ENCODE assay signal across 28 mouse cellular contexts in genomic region chr5:145102706-145103105, GRCm38 (mm10). TPM values are rescaled to one million over a fixed set of nuclear protein-coding genes. Genes with fewer than 3 reads are reported as not detected.
DNase-seq lines count a peak whose midpoint lies in the region; ATAC-seq and TF ChIP-seq lines count a peak whose summit lies in the region.
"Had no signal": no experiment of that assay in that cellular context is flagged by ENCODE, and none has a peak within 500 bp of the region (broad histone marks: within the 10 kb centered on the region; RNA-seq: fewer than 3 reads in every experiment).

No protein-coding gene starts in this region.

- H3K4me3 ChIP-seq in liver, embryonic 14.5 days (ENCODE audit: insufficient read depth in 1 of 2, low read depth in 2 of 2, low read length in 2 of 2): no peak overlapping the region
- H3K4me3 ChIP-seq in liver, embryonic 11.5 days (ENCODE audit: low read depth, low read length): no peak overlapping the region
- no peak overlapping the region for H3K4me3 ChIP-seq in intestine, postnatal 0 days (ENCODE audit: low read depth, low read length)
- no peak overlapping the region for H3K4me3 ChIP-seq in forebrain, embryonic 14.5 days (ENCODE audit: low read depth, low read length)
- H3K4me3 ChIP-seq: layer of hippocampus, adult 2 months; left cerebral cortex, adult 2 months had no signal

- no peak overlapping the region for H3K27ac ChIP-seq in liver, embryonic 14.5 days
- H3K27ac ChIP-seq in liver, embryonic 11.5 days (ENCODE audit: low read depth, low read length): no peak overlapping the region
- H3K27ac ChIP-seq in intestine, postnatal 0 days (ENCODE audit: low read depth, low read length): peak overlapping the region; percentile 46; the same call in 1 of the 2 replicates
- no peak overlapping the region for H3K27ac ChIP-seq in forebrain, embryonic 14.5 days (ENCODE audit: low read depth, low read length)
- H3K27ac ChIP-seq: left cerebral cortex, adult 2 months had no signal

- H3K4me2 ChIP-seq in liver, embryonic 14.5 days (ENCODE audit: low read depth): no peak overlapping the region
- H3K4me2 ChIP-seq in liver, embryonic 11.5 days: no peak overlapping the region
- 0 out of 2 replicates have a peak overlapping the region, but pooled peaks have one; percentile 17 for H3K4me2 ChIP-seq in intestine, postnatal 0 days (replicated peaks; ENCODE audit: low read depth)
- no peak overlapping the region for H3K4me2 ChIP-seq in forebrain, embryonic 14.5 days (ENCODE audit: low read length)

- no peaks in the 10 kb centered on the region for H3K4me1 ChIP-seq in liver, embryonic 14.5 days (replicated peaks; ENCODE audit: control insufficient read depth in 2 of 2, insufficient read depth in 2 of 2, low read length in 1 of 2)
- no peaks in the 10 kb centered on the region for H3K4me1 ChIP-seq in liver, embryonic 11.5 days (replicated peaks; ENCODE audit: control insufficient read depth, insufficient read depth, low read length)
- no peaks in the 10 kb centered on the region for H3K4me1 ChIP-seq in intestine, postnatal 0 days (replicated peaks; ENCODE audit: control insufficient read depth, insufficient read depth, low read length)
- H3K4me1 ChIP-seq in forebrain, embryonic 14.5 days (ENCODE audit: control insufficient read depth, insufficient read depth, low read length): no peaks in the 10 kb centered on the region

- no peak for TF ChIP-seq CTCF in liver, embryonic 14.5 days (IDR thresholded peaks at IDR 0.05; ENCODE audit: low read depth)
- no peak for TF ChIP-seq CTCF in intestine, postnatal 0 days (IDR thresholded peaks at IDR 0.05; ENCODE audit: low read depth)

- ATAC-seq in liver, embryonic 14.5 days (ENCODE audit: insufficient read depth): peak; percentile 45; the same call in 1 of the 2 replicates
- ATAC-seq in liver, embryonic 11.5 days (replicated peaks; ENCODE audit: low FRiP score): no peak
- peak; percentile 91 for ATAC-seq in intestine, postnatal 0 days
- ATAC-seq in forebrain, embryonic 14.5 days: no peak
- ATAC-seq: hindbrain, embryonic 16.5 days had no signal

- TF ChIP-seq EP300 in liver, embryonic 14.5 days (IDR thresholded peaks at IDR 0.05; ENCODE audit: low read depth): no peak

- no peak overlapping the region for H3K9ac ChIP-seq in liver, embryonic 14.5 days (replicated peaks)
- no peak overlapping the region for H3K9ac ChIP-seq in liver, embryonic 11.5 days (ENCODE audit: low read depth, low read length)
- H3K9ac ChIP-seq in intestine, postnatal 0 days (ENCODE audit: low read depth, low read length): no peak overlapping the region
- H3K9ac ChIP-seq in forebrain, embryonic 14.5 days (ENCODE audit: low read length): no peak overlapping the region

- no peaks in the 10 kb centered on the region for H3K27me3 ChIP-seq in liver, embryonic 14.5 days (ENCODE audit: control insufficient read depth, insufficient read depth, low read length)
- H3K27me3 ChIP-seq in liver, embryonic 11.5 days (replicated peaks; ENCODE audit: control insufficient read depth, insufficient read depth, low read length): no peaks in the 10 kb centered on the region
- H3K27me3 ChIP-seq in intestine, postnatal 0 days (replicated peaks; ENCODE audit: control insufficient read depth, insufficient read depth, low read length): no peaks in the 10 kb centered on the region
- H3K27me3 ChIP-seq in forebrain, embryonic 14.5 days (replicated peaks; ENCODE audit: control insufficient read depth, insufficient read depth, low read length): no peaks in the 10 kb centered on the region

- no peak for DNase-seq in liver, embryonic 14.5 days (ENCODE audit: low read depth in 3 of 3, low spot score in 3 of 3)
- DNase-seq in liver, embryonic 11.5 days (ENCODE audit: low spot score): no peak
- DNase-seq in NIH3T3 (ENCODE audit: low read depth): peak; percentile 67
- DNase-seq in forebrain, embryonic 14.5 days (ENCODE audit: low spot score): no peak
- no peak for DNase-seq in embryo, embryonic 9.5 days (ENCODE audit: extremely low spot score)
- DNase-seq in heart, adult 8-10 months (ENCODE audit: low spot score): no peak
- DNase-seq: adrenal gland, postnatal 36 days; cerebellum, adult 2 months; cerebellum, postnatal 36 days; gastrocnemius, postnatal 25 days; kidney, adult 2 months; kidney, postnatal 10 days; left cerebral cortex, postnatal 4 days; lung, postnatal 10 days; retina, postnatal 1 day; thymus, adult 18-20 months; thymus, postnatal 4 days had no signal

- H3K36me3 ChIP-seq in liver, embryonic 14.5 days (replicated peaks; ENCODE audit: control insufficient read depth, insufficient read depth, low read depth): peaks cover 41% of the 10 kb centered on the region
- peaks cover 60% of the 10 kb centered on the region for H3K36me3 ChIP-seq in liver, embryonic 11.5 days (ENCODE audit: control insufficient read depth, insufficient read depth, low read length)
- H3K36me3 ChIP-seq in intestine, postnatal 0 days (ENCODE audit: control insufficient read depth, insufficient read depth): peaks cover 84% of the 10 kb centered on the region
- H3K36me3 ChIP-seq in forebrain, embryonic 14.5 days (ENCODE audit: control insufficient read depth, insufficient read depth, low read length): peaks cover 96% of the 10 kb centered on the region

- H3K9me3 ChIP-seq in liver, embryonic 14.5 days (ENCODE audit: control insufficient read depth, low read length): no peaks in the 10 kb centered on the region
- no peaks in the 10 kb centered on the region for H3K9me3 ChIP-seq in liver, embryonic 11.5 days (ENCODE audit: control insufficient read depth, low read length)
- no peaks in the 10 kb centered on the region for H3K9me3 ChIP-seq in intestine, postnatal 0 days (ENCODE audit: control insufficient read depth)
- H3K9me3 ChIP-seq in forebrain, embryonic 14.5 days (replicated peaks; ENCODE audit: control insufficient read depth, low read length): no peaks in the 10 kb centered on the region

- WGBS in liver, embryonic 14.5 days (ENCODE audit: insufficient replicate concordance): 28% methylated on average over 4 of the region's 4 CpGs
- WGBS in liver, embryonic 11.5 days: 56% methylated on average over 4 of the region's 4 CpGs
- 33% methylated on average over 4 of the region's 4 CpGs for WGBS in intestine, postnatal 0 days
- WGBS in forebrain, embryonic 14.5 days: 87% methylated on average over 4 of the region's 4 CpGs

RNA-seq across cellular contexts. Expression of gene Arpc1b, which starts 11.3 kb away (rescaled TPM):
- 54.4 and 74.7 TPM in 2 replicates for polyA plus RNA-seq in liver, embryonic 14.5 days (2012; rRNA removed)
- polyA plus RNA-seq in liver, embryonic 14.5 days (2014; fragmentation: Nextera tagmentation; extraction: Ambion mirVana): 74.9 and 80.1 TPM in 2 replicates
- polyA plus RNA-seq in liver, embryonic 11.5 days (2014; fragmentation: Nextera tagmentation; extraction: Ambion mirVana): 190 and 209 TPM in 2 replicates
- polyA plus RNA-seq in intestine, postnatal 0 days (2015; fragmentation: Nextera tagmentation; extraction: Ambion mirVana): 573 and 610 TPM in 2 replicates
- polyA plus RNA-seq in forebrain, embryonic 14.5 days (2014; fragmentation: Nextera tagmentation; extraction: Ambion mirVana): 48.8 and 50.3 TPM in 2 replicates
- total RNA-seq in heart, adult 8-10 months (2022): 10 to 100 TPM; 46.0 to 70.3 (median 55.0) TPM

RNA-seq across cellular contexts. Expression of gene Kpna7, which starts 18.9 kb away (rescaled TPM):
- polyA plus RNA-seq in liver, embryonic 14.5 days (2012; rRNA removed): 0.11 TPM in 2 replicates
- polyA plus RNA-seq in liver, embryonic 14.5 days (2014; fragmentation: Nextera tagmentation; extraction: Ambion mirVana): 0.04 TPM in 1 of 2 replicates, not detected in the other
- polyA plus RNA-seq in liver, embryonic 11.5 days (2014; fragmentation: Nextera tagmentation; extraction: Ambion mirVana): 0.06 and 0.27 TPM in 2 replicates
- polyA plus RNA-seq in intestine, postnatal 0 days (2015; fragmentation: Nextera tagmentation; extraction: Ambion mirVana): 0.08 and 0.13 TPM in 2 replicates
- not detected in 2 replicates for polyA plus RNA-seq in forebrain, embryonic 14.5 days (2014; fragmentation: Nextera tagmentation; extraction: Ambion mirVana)
- total RNA-seq in heart, adult 8-10 months (2022): not detected
- total RNA-seq: adrenal gland, postnatal 36 days; gastrocnemius, postnatal 25 days; hematopoietic stem cell, adult 5-6 weeks; layer of hippocampus, adult 2 months; left cerebral cortex, adult 2 months; left cerebral cortex, postnatal 4 days; liver, adult 2 months; midbrain, postnatal 0 days had no signal
- polyA plus RNA-seq: C2C12; cerebellum, adult 2 months; forebrain, embryonic 11.5 days; frontal cortex, adult 2 months; hindbrain, embryonic 16.5 days; kidney, adult 2 months; liver, adult 2 months; midbrain, postnatal 0 days; neural tube, embryonic 11.5 days had no signal

RNA-seq across cellular contexts. Expression of gene Arpc1a, which starts 19.1 kb away (rescaled TPM):
- polyA plus RNA-seq in liver, embryonic 14.5 days (2012; rRNA removed): 42.0 and 47.2 TPM in 2 replicates
- polyA plus RNA-seq in liver, embryonic 14.5 days (2014; fragmentation: Nextera tagmentation; extraction: Ambion mirVana): 51.5 and 57.8 TPM in 2 replicates
- polyA plus RNA-seq in liver, embryonic 11.5 days (2014; fragmentation: Nextera tagmentation; extraction: Ambion mirVana): 114 TPM in 2 replicates
- polyA plus RNA-seq in intestine, postnatal 0 days (2015; fragmentation: Nextera tagmentation; extraction: Ambion mirVana): 122 and 130 TPM in 2 replicates
- polyA plus RNA-seq in forebrain, embryonic 14.5 days (2014; fragmentation: Nextera tagmentation; extraction: Ambion mirVana): 241 and 263 TPM in 2 replicates
- 10 to 100 TPM; 59.9 to 67.2 (median 63.8) TPM for total RNA-seq in heart, adult 8-10 months (2022)

RNA-seq across cellular contexts. Expression of gene Pdap1, which starts 37.3 kb away (rescaled TPM):
- polyA plus RNA-seq in liver, embryonic 14.5 days (2012; rRNA removed): 13.6 and 44.0 TPM in 2 replicates
- polyA plus RNA-seq in liver, embryonic 14.5 days (2014; fragmentation: Nextera tagmentation; extraction: Ambion mirVana): 44.4 and 50.1 TPM in 2 replicates
- polyA plus RNA-seq in liver, embryonic 11.5 days (2014; fragmentation: Nextera tagmentation; extraction: Ambion mirVana): 104 and 122 TPM in 2 replicates
- 49.4 and 55.5 TPM in 2 replicates for polyA plus RNA-seq in intestine, postnatal 0 days (2015; fragmentation: Nextera tagmentation; extraction: Ambion mirVana)
- polyA plus RNA-seq in forebrain, embryonic 14.5 days (2014; fragmentation: Nextera tagmentation; extraction: Ambion mirVana): 98.8 and 102 TPM in 2 replicates
- total RNA-seq in heart, adult 8-10 months (2022): 10 to 100 TPM; 30.2 to 50.2 (median 42.8) TPM

RNA-seq across cellular contexts. Expression of gene Bud31, which starts 37.5 kb away (rescaled TPM):
- 49.1 and 79.2 TPM in 2 replicates for polyA plus RNA-seq in liver, embryonic 14.5 days (2012; rRNA removed)
- polyA plus RNA-seq in liver, embryonic 14.5 days (2014; fragmentation: Nextera tagmentation; extraction: Ambion mirVana): 154 and 155 TPM in 2 replicates
- 233 and 243 TPM in 2 replicates for polyA plus RNA-seq in liver, embryonic 11.5 days (2014; fragmentation: Nextera tagmentation; extraction: Ambion mirVana)
- polyA plus RNA-seq in intestine, postnatal 0 days (2015; fragmentation: Nextera tagmentation; extraction: Ambion mirVana): 155 and 160 TPM in 2 replicates
- 226 and 245 TPM in 2 replicates for polyA plus RNA-seq in forebrain, embryonic 14.5 days (2014; fragmentation: Nextera tagmentation; extraction: Ambion mirVana)
- total RNA-seq in heart, adult 8-10 months (2022): 10 to 100 TPM; 53.1 to 60.7 (median 57.3) TPM

Comparison
In these comparisons a context has a peak if more than half of its experiments do, and no peak if none do; other contexts are left out.
1. ATAC-seq: peak in liver, embryonic 14.5 days (single experiment) and intestine, postnatal 0 days (single experiment); none in liver, embryonic 11.5 days (single experiment) and forebrain, embryonic 14.5 days (single experiment).